Mouse (Mus musculus) limb, embryonic 11.5 days (tissue): Measurements from ENCODE around the gene Zdbf2. TPM values are rescaled to one million over a fixed set of nuclear protein-coding genes. Genes with fewer than 3 reads are reported as not detected.
A peak's percentile ranks its signal among the peaks of the same experiment; 100 is the strongest.

Experiments used
- ATAC-seq: fragments of 200-750 bp; cut with Nextera tagmentation; 2 replicates; pipeline ENCODE4 v1.8.0; 2017; ENCODE audit warnings: low read depth; ENCODE audit not compliant: insufficient number of reproducible peaks, low FRiP score, low TSS enrichment
- DNase-seq: peaks from one replicate; pipeline ENCODE4 v3.0.0-alpha.2; 2015; ENCODE audit warnings: low spot score
- H3K27ac ChIP-seq: fragments of 300-500 bp; sonication (generic); replicated peaks from 2 replicates; pipeline ENCODE4 v1.5.1; 2014; ENCODE audit warnings: low read depth, mild to moderate bottlenecking, low read length
- H3K27me3 ChIP-seq: fragments of 300-500 bp; sonication (generic); 2 replicates; pipeline ENCODE4 v1.6.1; 2014; ENCODE audit warnings: mild to moderate bottlenecking, low read length, mixed read lengths; ENCODE audit not compliant: control insufficient read depth, insufficient read depth
- H3K36me3 ChIP-seq: fragments of 300-500 bp; sonication (generic); 2 replicates; pipeline ENCODE4 v1.6.1; 2014; ENCODE audit warnings: mild to moderate bottlenecking, low read length, moderate library complexity, mixed read lengths; ENCODE audit not compliant: control insufficient read depth, insufficient read depth
- H3K4me1 ChIP-seq: fragments of 300-500 bp; sonication (generic); 2 replicates; pipeline ENCODE4 v1.6.1; 2014; ENCODE audit warnings: low read length, mixed read lengths; ENCODE audit not compliant: control insufficient read depth, insufficient read depth
- H3K4me2 ChIP-seq: fragments of 300-500 bp; sonication (generic); 2 replicates; pipeline ENCODE4 v1.6.1; 2014; ENCODE audit warnings: low read depth, mild to moderate bottlenecking, moderate library complexity; ENCODE audit not compliant: severe bottlenecking
- H3K4me3 ChIP-seq: fragments of 300-500 bp; sonication (generic); 2 replicates; pipeline ENCODE4 v1.5.1; 2014; ENCODE audit warnings: low read depth, low read length
- H3K9ac ChIP-seq: fragments of 300-500 bp; sonication (generic); 2 replicates; pipeline ENCODE4 v1.6.1; 2014; ENCODE audit warnings: mild to moderate bottlenecking, low read length
- H3K9me3 ChIP-seq: fragments of 300-500 bp; sonication (generic); 2 replicates; pipeline ENCODE4 v1.6.1; 2016; ENCODE audit warnings: low read length; ENCODE audit not compliant: control insufficient read depth
- WGBS: fragments of 180-500 bp; shearing (Covaris S2); extraction: QIAGEN DNeasy Blood & Tissue Kit; methylation state at CpG from one replicate; pipeline ENCODE4 v1.1.7; 2014; 5-methylcytosine and 5-hydroxymethylcytosine counted together
- polyA plus RNA-seq: library from polyadenylated mRNA; unstranded; fragments of >200 nt; fragmentation: Nextera tagmentation; extraction: Ambion mirVana; gene quantifications from 2 replicates; pipeline ENCODE4 v1.2.1, GENCODE M21; 2014

Gene Zdbf2
- polyA plus RNA-seq, 1 experiment from 2014 or later: 11.3 TPM

- Histone ChIP-seq H3K36me3 (no peaks in the 10 kb centered on the region), H3K27me3 (peaks cover 35% of the 10 kb centered on the region), H3K27ac (no peak overlapping the region), H3K4me2 (peak overlapping the region; percentile 56), H3K9me3 (no peaks in the 10 kb centered on the region), H3K9ac (no peak overlapping the region), H3K4me1 (no peaks in the 10 kb centered on the region), H3K4me3 (no peak overlapping the region)
- peak; percentile 82 for ATAC-seq
- DNase-seq: peak; percentile 79
- under 1% methylated on average over 16 of the region's 16 CpGs for WGBS
Measured at GRCm38 (mm10) chr1:63246862-63247521, 26.1 kb upstream of the Zdbf2 start.

- no peak overlapping the region for H3K27ac ChIP-seq
- H3K4me1 ChIP-seq: no peaks in the 10 kb centered on the region
- DNase-seq (no peak), ATAC-seq (no peak)
- peak overlapping the region; percentile 40; the same call in 1 of the 2 replicates for H3K9ac ChIP-seq
- no peaks in the 10 kb centered on the region for H3K36me3 ChIP-seq
- H3K9me3 ChIP-seq: no peaks in the 10 kb centered on the region
- H3K4me2 ChIP-seq: peak overlapping the region; percentile 56
- 0% methylated on average over 18 of the region's 18 CpGs for WGBS
- H3K27me3 ChIP-seq: peaks cover 44% of the 10 kb centered on the region
- peak overlapping the region; percentile 26 for H3K4me3 ChIP-seq
Measured at GRCm38 (mm10) chr1:63247831-63248359, 25.2 kb upstream of the Zdbf2 start.

GRCm38 (mm10) chr1:63248360-63248851, 24.7 kb upstream of the Zdbf2 start:
- Histone ChIP-seq H3K27ac (no peak overlapping the region), H3K4me3 (peak overlapping the region; percentile 26), H3K4me1 (no peaks in the 10 kb centered on the region), H3K9me3 (no peaks in the 10 kb centered on the region), H3K4me2 (peak overlapping the region; percentile 56), H3K9ac (peak overlapping the region; percentile 40; the same call in 1 of the 2 replicates), H3K36me3 (no peaks in the 10 kb centered on the region), H3K27me3 (peaks cover 46% of the 10 kb centered on the region)
- peak; percentile 73 for DNase-seq
- no peak for ATAC-seq
- 2% methylated on average over 44 of the region's 44 CpGs for WGBS

- no peak overlapping the region for H3K4me3 ChIP-seq
- ATAC-seq (no peak), DNase-seq (peak; percentile 34)
- H3K36me3 ChIP-seq: no peaks in the 10 kb centered on the region
- H3K27ac ChIP-seq: no peak overlapping the region
- peaks cover 46% of the 10 kb centered on the region for H3K27me3 ChIP-seq
- H3K9ac ChIP-seq: no peak overlapping the region
- H3K9me3 ChIP-seq: no peaks in the 10 kb centered on the region
- no peak overlapping the region for H3K4me2 ChIP-seq
- H3K4me1 ChIP-seq: no peaks in the 10 kb centered on the region
- 50% methylated on average over 4 of the region's 4 CpGs for WGBS
Measured at GRCm38 (mm10) chr1:63249261-63249660, 23.8 kb upstream of the Zdbf2 start.

GRCm38 (mm10) chr1:63252351-63253209, 20.5 kb upstream of the Zdbf2 start:
- Histone ChIP-seq H3K9ac (no peak overlapping the region), H3K27me3 (peaks cover 57% of the 10 kb centered on the region), H3K4me1 (0 out of 2 replicates have a peak, but pooled peaks cover 4% of the 10 kb centered on the region), H3K9me3 (no peaks in the 10 kb centered on the region), H3K36me3 (no peaks in the 10 kb centered on the region), H3K27ac (no peak overlapping the region), H3K4me2 (no peak overlapping the region), H3K4me3 (no peak overlapping the region)
- WGBS: 38% methylated on average over 24 of the region's 24 CpGs
- ATAC-seq: no peak
- DNase-seq: peak; percentile 40

- no peak for ATAC-seq
- H3K9me3 ChIP-seq: no peaks in the 10 kb centered on the region
- DNase-seq: no peak
- WGBS: 44% methylated on average over 5 of the region's 5 CpGs
- no peak overlapping the region for H3K4me3 ChIP-seq
- H3K36me3 ChIP-seq: no peaks in the 10 kb centered on the region
- H3K27me3 ChIP-seq: peaks cover 52% of the 10 kb centered on the region
- H3K4me2 ChIP-seq: no peak overlapping the region
- 0 out of 2 replicates have a peak, but pooled peaks cover 4% of the 10 kb centered on the region for H3K4me1 ChIP-seq
- H3K9ac ChIP-seq: no peak overlapping the region
- H3K27ac ChIP-seq: no peak overlapping the region
Measured at GRCm38 (mm10) chr1:63253291-63253690, 19.8 kb upstream of the Zdbf2 start.

GRCm38 (mm10) chr1:63255101-63255500, 18.0 kb upstream of the Zdbf2 start:
- DNase-seq (no peak), ATAC-seq (no peak)
- H3K9ac ChIP-seq: no peak overlapping the region
- no peaks in the 10 kb centered on the region for H3K9me3 ChIP-seq
- H3K27me3 ChIP-seq: peaks cover 52% of the 10 kb centered on the region
- H3K4me1 ChIP-seq: 0 out of 2 replicates have a peak, but pooled peaks cover 4% of the 10 kb centered on the region
- H3K36me3 ChIP-seq: no peaks in the 10 kb centered on the region
- WGBS: 27% methylated on average over 4 of the region's 4 CpGs
- no peak overlapping the region for H3K4me3 ChIP-seq
- H3K27ac ChIP-seq: no peak overlapping the region
- H3K4me2 ChIP-seq: no peak overlapping the region

- no peak overlapping the region for H3K4me2 ChIP-seq
- ATAC-seq (no peak; the same call in 1 of the 2 replicates), DNase-seq (no peak)
- H3K9me3 ChIP-seq: no peaks in the 10 kb centered on the region
- H3K27ac ChIP-seq: no peak overlapping the region
- no peaks in the 10 kb centered on the region for H3K36me3 ChIP-seq
- H3K27me3 ChIP-seq: peaks cover 56% of the 10 kb centered on the region
- 0 out of 2 replicates have a peak, but pooled peaks cover 4% of the 10 kb centered on the region for H3K4me1 ChIP-seq
- H3K4me3 ChIP-seq: no peak overlapping the region
- no peak overlapping the region for H3K9ac ChIP-seq
- WGBS: 8% methylated on average over 5 of the region's 5 CpGs
Measured at GRCm38 (mm10) chr1:63256083-63256482, 17.0 kb upstream of the Zdbf2 start.
